Mouse (Mus musculus) adrenal gland, postnatal 4 days (tissue): Measurements from ENCODE around the gene Foxk1. TPM values are rescaled to one million over a fixed set of nuclear protein-coding genes. Genes with fewer than 3 reads are reported as not detected.
A peak's percentile ranks its signal among the peaks of the same experiment; 100 is the strongest.

Experiments used
- DNase-seq, 2 experiments: peaks; one replicate each; pipeline ENCODE4 v3.0.0; 2021 to 2022; ENCODE audit warnings: low spot score in 2 of 2, mixed read lengths in 2 of 2
- total RNA-seq, 2 experiments: library from RNA; stranded (reverse); gene quantifications; 2 replicates each; pipeline ENCODE4 v1.2.3; 2021

The Foxk1 gene
- total RNA-seq, 2 experiments from 2014 or later, result 28.7 to 28.9 TPM

- DNase-seq, result no peak
Observed at GRCm38 (mm10) chr5:142442045-142442440, 40.7 kb downstream of the Foxk1 start.

GRCm38 (mm10) chr5:142443514-142443913, 42.2 kb downstream of the Foxk1 start:
- no peak for DNase-seq

- DNase-seq, result no peak
Observed at GRCm38 (mm10) chr5:142443994-142444393, 42.7 kb downstream of the Foxk1 start.

- no peak for DNase-seq
Observed at GRCm38 (mm10) chr5:142444791-142445531, 43.7 kb downstream of the Foxk1 start.

- no peak for DNase-seq
Observed at GRCm38 (mm10) chr5:142445709-142446108, 44.4 kb downstream of the Foxk1 start.

- peak; percentile 74 to 77 for DNase-seq
Observed at GRCm38 (mm10) chr5:142448076-142448475, 46.8 kb downstream of the Foxk1 start.

- DNase-seq, result no peak
Observed at GRCm38 (mm10) chr5:142448623-142449022, 47.3 kb downstream of the Foxk1 start.

GRCm38 (mm10) chr5:142450846-142451245, 49.5 kb downstream of the Foxk1 start:
- DNase-seq, result no peak

- no peak for DNase-seq
Observed at GRCm38 (mm10) chr5:142451759-142452158, 50.5 kb downstream of the Foxk1 start.

- no peak for DNase-seq
Observed at GRCm38 (mm10) chr5:142453742-142454141, 52.4 kb downstream of the Foxk1 start.

GRCm38 (mm10) chr5:142456318-142456717, 55.0 kb downstream of the Foxk1 start:
- DNase-seq, result no peak

- DNase-seq, result no peak
Observed at GRCm38 (mm10) chr5:142457345-142457744, 56.0 kb downstream of the Foxk1 start.

GRCm38 (mm10) chr5:142458791-142459557, 57.7 kb downstream of the Foxk1 start:
- DNase-seq, result no peak

GRCm38 (mm10) chr5:142459834-142460233, 58.5 kb downstream of the Foxk1 start:
- no peak for DNase-seq

GRCm38 (mm10) chr5:142461942-142462640, 60.8 kb downstream of the Foxk1 start:
- no peak for DNase-seq

- DNase-seq, result no peak
Observed at GRCm38 (mm10) chr5:142462641-142462948, 61.3 kb downstream of the Foxk1 start.

- no peak for DNase-seq
Observed at GRCm38 (mm10) chr5:142463011-142463410, 61.7 kb downstream of the Foxk1 start.

GRCm38 (mm10) chr5:142463461-142464454, 62.5 kb downstream of the Foxk1 start, which contains the start of gene Ap5z1:
Gene Ap5z1 (plus strand): TSS chr5:142463944.
- peak; percentile 80 to 88 for DNase-seq

GRCm38 (mm10) chr5:142468375-142468774, 67.1 kb downstream of the Foxk1 start:
- no peak for DNase-seq

- DNase-seq, result no peak
Observed at GRCm38 (mm10) chr5:142469796-142470195, 68.5 kb downstream of the Foxk1 start.

- DNase-seq, result no peak
Observed at GRCm38 (mm10) chr5:142473696-142474095, 72.4 kb downstream of the Foxk1 start.
